Mouse (Mus musculus): Measurements from ENCODE around the gene Mfsd12.

Mfsd12 gene

GRCm38 (mm10) chr10:81329194-81329975, 27.9 kb upstream of the Mfsd12 start:
- in situ Hi-C loops (cut with MboI) = no loop called here

DNA sequence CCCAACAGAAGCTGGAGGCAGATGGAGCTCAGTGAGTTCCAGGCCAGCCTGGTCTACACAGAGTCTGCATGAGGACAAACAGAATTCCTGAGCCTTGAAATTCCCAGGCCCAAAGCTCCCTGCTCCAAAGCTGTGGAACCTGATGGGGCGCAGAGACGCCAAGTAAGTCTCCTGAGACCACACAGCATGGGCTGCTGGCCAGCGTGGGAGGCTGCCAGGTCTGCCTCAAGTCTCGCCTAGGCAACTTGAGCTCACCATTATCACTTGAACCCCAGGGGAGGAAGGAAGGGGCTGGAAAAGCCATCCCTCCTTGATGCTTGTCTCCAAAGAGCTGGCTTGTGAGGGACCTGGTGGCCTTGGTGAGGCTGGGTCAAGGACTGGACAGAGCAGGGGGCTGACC, 27.3 kb upstream of the Mfsd12 start:
- in situ Hi-C loops (cut with MboI) = no loop called here

GRCm38 (mm10) chr10:81332277-81332676, 25.0 kb upstream of the Mfsd12 start:
- in situ Hi-C loops (cut with MboI) = no loop called here

- in situ Hi-C loops (cut with MboI) = no loop called here
These were observed 23.0 kb upstream of the Mfsd12 start for GRCm38 (mm10) chr10:81334324-81334723.

- in situ Hi-C loops (cut with MboI) = no loop called here
These were observed 21.6 kb upstream of the Mfsd12 start for GRCm38 (mm10) chr10:81335393-81336340.

- in situ Hi-C loops (cut with MboI) = no loop called here
These were observed 20.7 kb upstream of the Mfsd12 start for GRCm38 (mm10) chr10:81336558-81336957.

- in situ Hi-C loops (cut with MboI) = loop anchor here (10.0 kb wide), 1 partner anchor 46 kb away; the partner anchor contains the start of genes Pip5k1c and Tjp3
These were observed 16.5 kb upstream of the Mfsd12 start for GRCm38 (mm10) chr10:81340551-81341332.

- in situ Hi-C loops (cut with MboI) = loop anchor here (10.0 kb wide), 1 partner anchor 47 kb away; the partner anchor contains the start of genes Pip5k1c and Tjp3
These were observed 15.8 kb upstream of the Mfsd12 start for GRCm38 (mm10) chr10:81341333-81341949.

- in situ Hi-C loops (cut with MboI) = loop anchor here (10.0 kb wide), 1 partner anchor 48 kb away; the partner anchor contains the start of genes Pip5k1c and Tjp3
These were observed 14.4 kb upstream of the Mfsd12 start, which contains the start of gene Gipc3 for GRCm38 (mm10) chr10:81342686-81343505. Gene Gipc3, minus strand, starts transcription at chr10:81343266.

DNA sequence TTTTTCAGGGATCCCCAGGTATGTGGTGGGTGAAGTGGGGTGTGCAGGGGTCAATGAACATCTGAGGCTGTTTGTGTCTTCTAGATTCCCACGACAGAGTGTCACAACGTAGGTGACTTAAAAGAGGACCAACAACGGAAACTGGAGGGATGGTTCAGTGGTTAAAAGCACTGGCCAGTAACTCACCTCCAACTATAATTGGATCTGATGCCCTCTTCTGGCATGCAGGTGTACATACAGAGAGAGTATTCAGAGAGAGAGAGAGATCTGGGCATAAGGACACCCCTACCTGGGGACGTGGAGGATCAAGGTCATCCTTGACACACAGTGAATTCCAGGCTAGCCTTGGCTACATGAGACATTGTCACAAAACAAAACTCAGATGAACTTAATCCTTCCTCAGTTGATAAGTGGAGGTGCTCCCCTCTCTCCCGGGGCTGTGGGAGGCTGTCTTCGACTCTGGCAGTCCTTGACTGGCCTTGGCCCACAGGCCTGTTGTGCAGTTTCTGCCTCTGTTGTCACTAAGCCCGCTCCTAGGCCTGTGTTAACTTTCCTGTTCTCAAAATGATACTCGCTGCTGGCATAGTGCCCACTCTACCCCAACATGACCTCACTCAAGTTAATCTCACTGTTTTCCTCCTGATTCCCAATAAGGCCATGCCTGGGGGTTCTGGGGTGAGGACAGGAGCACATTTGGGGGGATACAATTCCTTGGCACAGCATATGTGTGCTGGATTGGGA, 12.7 kb upstream of the Mfsd12 start:
- in situ Hi-C loops (cut with MboI) = loop anchor here (10.0 kb wide), 1 partner anchor 50 kb away; the partner anchor contains the start of genes Pip5k1c and Tjp3

- in situ Hi-C loops (cut with MboI) = loop anchor here (10.0 kb wide), 1 partner anchor 50 kb away; the partner anchor contains the start of genes Pip5k1c and Tjp3
These were observed 12.1 kb upstream of the Mfsd12 start for GRCm38 (mm10) chr10:81345162-81345534.

DNA sequence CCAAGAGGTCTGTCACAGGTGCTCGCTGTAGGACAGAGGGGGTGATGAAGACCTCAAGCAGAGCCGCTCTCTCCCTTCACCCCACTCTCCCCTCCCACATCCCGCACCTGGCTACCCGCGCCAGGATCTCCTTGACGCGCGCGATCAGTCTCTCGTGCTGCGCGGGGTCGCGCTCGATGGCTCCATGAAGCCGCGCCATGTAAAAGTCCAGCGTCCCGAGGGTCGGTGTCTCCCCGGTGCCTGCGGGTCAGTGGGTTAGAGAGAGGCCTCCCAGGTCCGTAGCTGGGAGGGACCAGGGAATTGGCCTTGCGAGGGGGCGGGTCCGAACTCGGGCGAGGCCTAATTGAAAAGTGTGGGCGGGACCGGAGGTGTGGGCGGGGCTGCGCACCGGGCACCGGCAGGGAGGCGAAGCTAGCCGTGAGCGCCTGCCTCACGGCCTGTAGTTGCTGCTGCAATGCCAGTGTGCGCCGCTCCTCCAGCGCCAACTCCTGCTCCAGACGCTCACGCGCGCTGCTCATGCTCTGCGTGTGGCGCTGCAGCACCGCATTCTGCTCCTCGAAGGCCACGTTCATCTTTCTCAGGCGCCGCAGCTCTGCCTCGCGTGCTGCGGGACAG, 10.7 kb upstream of the Mfsd12 start:
- in situ Hi-C loops (cut with MboI) = loop anchor here (10.0 kb wide), 1 partner anchor 52 kb away; the partner anchor contains the start of genes Pip5k1c and Tjp3

GRCm38 (mm10) chr10:81349146-81349545, 8.1 kb upstream of the Mfsd12 start:
- in situ Hi-C loops (cut with MboI) = loop anchor here (10.0 kb wide), 1 partner anchor 54 kb away; the partner anchor contains the start of genes Pip5k1c and Tjp3

GRCm38 (mm10) chr10:81349961-81350350, 7.3 kb upstream of the Mfsd12 start:
- in situ Hi-C loops (cut with MboI) = loop anchor here (10.0 kb wide), 1 partner anchor 55 kb away; the partner anchor contains the start of genes Pip5k1c and Tjp3

DNA sequence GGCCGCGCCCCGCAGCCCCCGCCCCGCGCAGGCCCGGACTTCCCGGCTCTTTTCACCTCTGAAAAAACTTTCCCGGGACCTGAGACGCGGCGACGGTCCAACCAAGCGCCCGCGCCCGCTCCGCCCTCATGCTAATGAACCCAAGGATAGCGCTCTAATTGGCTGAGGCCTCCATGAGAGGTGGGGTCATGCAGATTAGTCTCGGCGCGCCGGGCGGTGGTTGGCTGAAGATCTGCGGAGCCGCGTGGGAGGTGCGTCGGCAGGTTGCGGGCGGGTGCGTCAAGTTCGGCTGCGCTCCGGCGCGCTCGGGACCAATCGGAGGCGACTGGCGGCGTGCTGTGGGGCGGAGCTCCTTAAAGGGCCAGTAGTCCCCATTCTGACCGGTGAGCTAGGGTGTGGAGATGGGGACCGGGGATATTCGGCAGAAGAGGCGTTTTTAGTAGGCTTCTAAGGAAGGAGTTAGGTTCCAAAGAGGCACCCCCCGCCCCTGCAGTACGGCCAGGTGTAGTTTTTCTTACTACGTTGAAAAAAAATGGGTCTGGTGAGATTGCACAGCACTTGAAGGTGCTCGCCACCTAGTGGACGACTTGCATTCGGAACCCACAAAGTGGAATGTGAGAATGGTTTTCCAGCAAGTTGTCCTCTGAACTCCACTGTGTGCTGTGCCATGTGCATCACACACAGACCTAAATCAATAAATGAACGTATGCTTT, 6.8 kb upstream of the Mfsd12 start, which contains the start of gene Hmg20b:
TSS of gene Hmg20b (minus strand) at position 130 of the 713 bp plus-strand sequence.
- in situ Hi-C loops (cut with MboI) = no loop called here

DNA sequence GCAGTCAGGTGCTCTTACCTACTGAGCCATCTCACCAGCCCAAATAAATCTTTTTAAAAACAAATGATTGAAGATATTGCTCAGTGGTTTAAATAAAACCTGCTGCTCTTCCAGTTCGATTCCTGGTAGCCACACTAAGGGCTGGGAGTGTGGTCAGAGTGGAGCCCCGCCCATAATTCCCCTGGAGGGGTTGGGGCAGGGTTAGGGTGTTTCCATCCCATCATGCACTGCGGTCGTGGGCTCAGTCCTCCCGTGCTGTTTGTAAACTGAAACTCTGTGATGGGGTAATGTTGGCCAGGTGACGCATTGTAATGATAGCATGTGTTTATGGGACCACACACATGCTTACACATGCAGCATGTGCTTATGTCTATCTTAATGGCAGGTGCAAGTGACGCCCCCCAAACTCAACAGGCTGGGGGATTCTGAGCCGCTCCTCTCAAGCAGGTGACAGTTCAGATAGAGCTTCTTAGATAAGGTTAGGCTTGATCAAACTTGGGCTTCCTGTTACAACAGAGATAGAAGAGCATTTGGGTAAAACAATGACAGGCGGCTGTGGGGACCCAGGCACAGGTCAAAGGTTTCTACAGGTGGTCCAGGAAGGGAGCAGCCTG, 5.5 kb upstream of the Mfsd12 start:
- in situ Hi-C loops (cut with MboI) = no loop called here

- in situ Hi-C loops (cut with MboI) = no loop called here
These were observed 2.4 kb upstream of the Mfsd12 start for GRCm38 (mm10) chr10:81354738-81355477.
